Mouse (Mus musculus) limb, embryonic 15.5 days (tissue): Measurements from ENCODE around the gene Smarca4. TPM values are rescaled to one million over a fixed set of nuclear protein-coding genes. Genes with fewer than 3 reads are reported as not detected.

Experiments used
- ATAC-seq: fragments of 200-750 bp; cut with Nextera tagmentation; 2 replicates; pipeline ENCODE4 v1.8.0; 2017; ENCODE audit warnings: low read depth, moderate TSS enrichment; ENCODE audit not compliant: insufficient number of reproducible peaks, low FRiP score, low TSS enrichment
- H3K27ac ChIP-seq: fragments of 300-500 bp; sonication (generic); 2 replicates; pipeline ENCODE4 v1.5.1; 2015; ENCODE audit warnings: moderate library complexity, mild to moderate bottlenecking, inconsistent platforms
- H3K27me3 ChIP-seq: fragments of 300-500 bp; sonication (generic); 2 replicates; pipeline ENCODE4 v1.6.1; 2015; ENCODE audit warnings: inconsistent platforms
- H3K36me3 ChIP-seq: fragments of 300-500 bp; sonication (generic); 2 replicates; pipeline ENCODE4 v1.6.1; 2015; ENCODE audit warnings: inconsistent platforms
- H3K4me1 ChIP-seq: fragments of 300-500 bp; sonication (generic); 2 replicates; pipeline ENCODE4 v1.6.1; 2015; ENCODE audit warnings: inconsistent platforms
- H3K4me2 ChIP-seq: fragments of 300-500 bp; sonication (generic); 2 replicates; pipeline ENCODE4 v1.6.1; 2015; ENCODE audit warnings: mild to moderate bottlenecking, inconsistent platforms
- H3K4me3 ChIP-seq: fragments of 300-500 bp; sonication (generic); 2 replicates; pipeline ENCODE4 v1.5.1; 2015; ENCODE audit warnings: mild to moderate bottlenecking, inconsistent platforms
- H3K9ac ChIP-seq: fragments of 300-500 bp; sonication (generic); 2 replicates; pipeline ENCODE4 v1.6.1; 2015; ENCODE audit warnings: inconsistent platforms
- H3K9me3 ChIP-seq: fragments of 300-500 bp; sonication (generic); 2 replicates; pipeline ENCODE4 v1.6.1; 2016; ENCODE audit warnings: inconsistent platforms
- WGBS: fragments of 180-500 bp; shearing (Covaris S2); methylation state at CpG from one replicate; pipeline ENCODE4 v1.1.7; 2015; 5-methylcytosine and 5-hydroxymethylcytosine counted together
- polyA plus RNA-seq: library from polyadenylated mRNA; unstranded; fragments of >200 nt; fragmentation: Nextera tagmentation; extraction: Ambion mirVana; gene quantifications from 2 replicates; pipeline ENCODE4 v1.2.1, GENCODE M21; 2015

Gene Smarca4
- polyA plus RNA-seq, 1 experiment from 2014 or later, result 65.4 TPM

GRCm38 (mm10) chr9:21728261-21728832, 112.4 kb downstream of the Smarca4 start:
- Histone ChIP-seq H3K4me2 (no peak overlapping the region), H3K36me3 (peaks cover 29% of the 10 kb centered on the region), H3K9ac (no peak overlapping the region), H3K4me3 (no peak overlapping the region), H3K9me3 (no peaks in the 10 kb centered on the region), H3K27me3 (no peaks in the 10 kb centered on the region), H3K4me1 (peaks cover 39% of the 10 kb centered on the region), H3K27ac (no peak overlapping the region)
- no peak for ATAC-seq
- 75% methylated on average over 10 of the region's 10 CpGs for WGBS

- no peak overlapping the region for H3K27ac ChIP-seq
- H3K4me3 ChIP-seq, result no peak overlapping the region
- peaks cover 38% of the 10 kb centered on the region for H3K4me1 ChIP-seq
- H3K9ac ChIP-seq, result no peak overlapping the region
- no peak for ATAC-seq
- no peaks in the 10 kb centered on the region for H3K27me3 ChIP-seq
- no peak overlapping the region for H3K4me2 ChIP-seq
- H3K36me3 ChIP-seq, result peaks cover 38% of the 10 kb centered on the region
- H3K9me3 ChIP-seq, result no peaks in the 10 kb centered on the region
- WGBS, result 61% methylated on average over 7 of the region's 7 CpGs
Observed at GRCm38 (mm10) chr9:21729264-21729663, 113.3 kb downstream of the Smarca4 start.

- WGBS, result 87% methylated on average over 9 of the region's 9 CpGs
- Histone ChIP-seq H3K4me1 (peaks cover 14% of the 10 kb centered on the region; the same call in 1 of the 2 replicates), H3K36me3 (peaks cover 68% of the 10 kb centered on the region), H3K4me2 (no peak overlapping the region), H3K9ac (no peak overlapping the region), H3K27ac (no peak overlapping the region), H3K27me3 (no peaks in the 10 kb centered on the region), H3K4me3 (no peak overlapping the region), H3K9me3 (no peaks in the 10 kb centered on the region)
- ATAC-seq, result no peak
Observed at GRCm38 (mm10) chr9:21732288-21732687, 116.3 kb downstream of the Smarca4 start.

- Histone ChIP-seq H3K27ac (no peak overlapping the region), H3K27me3 (no peaks in the 10 kb centered on the region), H3K4me2 (no peak overlapping the region), H3K4me1 (peaks cover 11% of the 10 kb centered on the region; the same call in 1 of the 2 replicates), H3K36me3 (peaks cover 80% of the 10 kb centered on the region), H3K4me3 (no peak overlapping the region), H3K9me3 (no peaks in the 10 kb centered on the region), H3K9ac (no peak overlapping the region)
- no peak for ATAC-seq
- 95% methylated on average over 17 of the region's 17 CpGs for WGBS
Observed at GRCm38 (mm10) chr9:21733446-21733845, 117.5 kb downstream of the Smarca4 start.

- Histone ChIP-seq H3K9ac (no peak overlapping the region), H3K4me2 (no peak overlapping the region), H3K36me3 (peaks cover 85% of the 10 kb centered on the region), H3K27ac (no peak overlapping the region), H3K9me3 (no peaks in the 10 kb centered on the region), H3K4me1 (peaks cover 6% of the 10 kb centered on the region; the same call in 1 of the 2 replicates), H3K27me3 (no peaks in the 10 kb centered on the region), H3K4me3 (no peak overlapping the region)
- ATAC-seq, result no peak
- 90% methylated on average over 7 of the region's 7 CpGs for WGBS
Observed at GRCm38 (mm10) chr9:21733989-21734388, 118.0 kb downstream of the Smarca4 start.

GRCm38 (mm10) chr9:21735126-21735525, 119.2 kb downstream of the Smarca4 start:
- H3K4me2 ChIP-seq, result no peak overlapping the region
- no peak overlapping the region for H3K27ac ChIP-seq
- H3K4me3 ChIP-seq, result no peak overlapping the region
- no peak overlapping the region for H3K9ac ChIP-seq
- peaks cover 97% of the 10 kb centered on the region for H3K36me3 ChIP-seq
- WGBS, result 92% methylated on average over 14 of the region's 14 CpGs
- no peak for ATAC-seq
- H3K9me3 ChIP-seq, result no peaks in the 10 kb centered on the region
- H3K4me1 ChIP-seq, result no peaks in the 10 kb centered on the region
- H3K27me3 ChIP-seq, result no peaks in the 10 kb centered on the region

GRCm38 (mm10) chr9:21736580-21736979, 120.6 kb downstream of the Smarca4 start:
- ATAC-seq, result no peak
- H3K36me3 ChIP-seq, result peaks cover 97% of the 10 kb centered on the region
- no peak overlapping the region for H3K27ac ChIP-seq
- no peaks in the 10 kb centered on the region for H3K4me1 ChIP-seq
- no peak overlapping the region for H3K9ac ChIP-seq
- H3K27me3 ChIP-seq, result no peaks in the 10 kb centered on the region
- H3K4me3 ChIP-seq, result no peak overlapping the region
- no peaks in the 10 kb centered on the region for H3K9me3 ChIP-seq
- WGBS, result 85% methylated on average over 3 of the region's 3 CpGs
- no peak overlapping the region for H3K4me2 ChIP-seq

GRCm38 (mm10) chr9:21737188-21737587, 121.2 kb downstream of the Smarca4 start:
- no peaks in the 10 kb centered on the region for H3K9me3 ChIP-seq
- H3K4me1 ChIP-seq, result no peaks in the 10 kb centered on the region
- H3K4me2 ChIP-seq, result no peak overlapping the region
- no peak overlapping the region for H3K9ac ChIP-seq
- no peak for ATAC-seq
- peaks cover 97% of the 10 kb centered on the region for H3K36me3 ChIP-seq
- H3K27me3 ChIP-seq, result no peaks in the 10 kb centered on the region
- WGBS, result 77% methylated on average over 10 of the region's 10 CpGs
- H3K27ac ChIP-seq, result no peak overlapping the region
- H3K4me3 ChIP-seq, result no peak overlapping the region

GRCm38 (mm10) chr9:21738776-21739175, 122.8 kb downstream of the Smarca4 start:
- Histone ChIP-seq H3K4me2 (no peak overlapping the region), H3K27me3 (no peaks in the 10 kb centered on the region), H3K9me3 (no peaks in the 10 kb centered on the region), H3K36me3 (peaks cover 92% of the 10 kb centered on the region), H3K4me1 (no peaks in the 10 kb centered on the region), H3K9ac (no peak overlapping the region), H3K27ac (no peak overlapping the region), H3K4me3 (no peak overlapping the region)
- 87% methylated on average over 7 of the region's 7 CpGs for WGBS
- ATAC-seq, result no peak

GRCm38 (mm10) chr9:21740427-21740826, 124.5 kb downstream of the Smarca4 start:
- Histone ChIP-seq H3K27ac (no peak overlapping the region), H3K27me3 (no peaks in the 10 kb centered on the region), H3K9me3 (no peaks in the 10 kb centered on the region), H3K4me3 (no peak overlapping the region), H3K4me1 (no peaks in the 10 kb centered on the region), H3K36me3 (peaks cover 92% of the 10 kb centered on the region), H3K9ac (no peak overlapping the region), H3K4me2 (no peak overlapping the region)
- no peak for ATAC-seq
- WGBS, result 86% methylated on average over 14 of the region's 14 CpGs

- Histone ChIP-seq H3K4me2 (no peak overlapping the region), H3K9me3 (no peaks in the 10 kb centered on the region), H3K4me1 (no peaks in the 10 kb centered on the region), H3K4me3 (no peak overlapping the region), H3K36me3 (peaks cover 92% of the 10 kb centered on the region), H3K9ac (no peak overlapping the region), H3K27me3 (no peaks in the 10 kb centered on the region), H3K27ac (no peak overlapping the region)
- ATAC-seq, result no peak
- 96% methylated on average over 11 of the region's 11 CpGs for WGBS
Observed at GRCm38 (mm10) chr9:21741514-21741913, 125.5 kb downstream of the Smarca4 start.

- Histone ChIP-seq H3K4me1 (peaks cover 14% of the 10 kb centered on the region), H3K4me2 (no peak overlapping the region), H3K4me3 (no peak overlapping the region), H3K27me3 (no peaks in the 10 kb centered on the region), H3K9ac (no peak overlapping the region), H3K36me3 (peaks cover 74% of the 10 kb centered on the region), H3K9me3 (no peaks in the 10 kb centered on the region), H3K27ac (no peak overlapping the region)
- no peak for ATAC-seq
- WGBS, result 80% methylated on average over 3 of the region's 3 CpGs
Observed at GRCm38 (mm10) chr9:21747238-21747774, 131.3 kb downstream of the Smarca4 start.
